Mouse (Mus musculus): ENCODE data around the gene Otulin. TPM values are rescaled to one million over a fixed set of nuclear protein-coding genes. Genes with fewer than 3 reads are reported as not detected.

Gene Otulin
- polyA plus RNA-seq, 1 experiment, result 36.9 TPM

DNA sequence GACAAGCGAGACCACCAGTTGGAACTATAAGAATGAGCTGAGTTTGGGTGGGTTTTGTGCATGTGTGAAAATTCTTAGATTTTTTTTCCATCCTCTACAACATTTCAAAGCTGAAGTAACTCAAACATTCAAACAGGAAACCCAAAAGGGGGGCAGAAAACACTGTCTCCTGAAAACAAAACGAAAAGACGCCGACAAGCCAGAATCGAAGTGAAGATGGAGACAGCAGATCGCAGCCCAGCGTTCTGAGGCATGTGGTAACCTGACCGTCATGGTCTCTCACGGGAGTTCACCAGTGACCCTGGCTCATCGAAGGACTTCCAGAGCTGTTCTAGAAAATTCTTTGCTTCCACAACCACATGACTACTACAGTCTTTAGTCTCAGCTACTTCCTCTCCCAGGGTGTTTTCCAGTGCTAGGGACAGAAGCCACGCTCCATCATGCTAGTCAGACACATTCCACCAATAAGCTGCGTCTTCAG is 39.5 kb upstream of the Otulin start:
- Histone ChIP-seq H3ac (ENCODE audit: control insufficient read depth, insufficient read length) (no peak overlapping the region), H3K4me2 (ENCODE audit: low read depth) (no peak overlapping the region), H3K79me2 (ENCODE audit: control insufficient read depth, insufficient read depth) (no peaks in the 10 kb centered on the region), H3K4me3 (no peak overlapping the region), H3K36me3 (ENCODE audit: control insufficient read depth, insufficient read depth) (no peaks in the 10 kb centered on the region), H3K27me3 (ENCODE audit: control insufficient read depth, insufficient read depth, insufficient read length) (peaks cover 24% of the 10 kb centered on the region)
- TF ChIP-seq TCF3 (IDR thresholded peaks at IDR 0.05; ENCODE audit: insufficient read length, low read depth) (no peak), POLR2A (IDR thresholded peaks at IDR 0.05; ENCODE audit: insufficient read length, low read depth) (no peak), MYOG (IDR thresholded peaks at IDR 0.05; ENCODE audit: control insufficient read depth in 1 of 3, insufficient read depth in 1 of 3, insufficient read length in 2 of 3, low read depth in 2 of 3) (no peak), TCF12 (IDR thresholded peaks at IDR 0.05; ENCODE audit: insufficient read depth, poor library complexity, severe bottlenecking) (no peak), REST (IDR thresholded peaks at IDR 0.05; ENCODE audit: insufficient read depth, insufficient read length) (no peak)

GRCm38 (mm10) chr15:27669276-27669675 is 38.8 kb upstream of the Otulin start:
- TF ChIP-seq REST (IDR thresholded peaks at IDR 0.05; ENCODE audit: insufficient read depth, insufficient read length), result no peak
- no peak for TF ChIP-seq SRF (IDR thresholded peaks at IDR 0.05; ENCODE audit: control insufficient read depth, insufficient read length, low read depth)
- no peak for TF ChIP-seq E2F4 (IDR thresholded peaks at IDR 0.05; ENCODE audit: insufficient read depth)
- TF ChIP-seq MAX (IDR thresholded peaks at IDR 0.05; ENCODE audit: low read depth), result no peak
- TF ChIP-seq POLR2AphosphoS2 (IDR thresholded peaks at IDR 0.05; ENCODE audit: insufficient read length, low read depth), result no peak
- TF ChIP-seq POLR2A (IDR thresholded peaks at IDR 0.05; ENCODE audit: insufficient read length, low read depth), result no peak
- no peak for TF ChIP-seq CEBPB (IDR thresholded peaks at IDR 0.05; ENCODE audit: insufficient read depth, poor library complexity, severe bottlenecking)
- no peak for TF ChIP-seq MYOG (IDR thresholded peaks at IDR 0.05; ENCODE audit: control insufficient read depth in 1 of 3, insufficient read depth in 1 of 3, insufficient read length in 2 of 3, low read depth in 2 of 3)
- no peak for TF ChIP-seq TCF3 (IDR thresholded peaks at IDR 0.05; ENCODE audit: insufficient read length, low read depth)
- TF ChIP-seq TCF12 (IDR thresholded peaks at IDR 0.05; ENCODE audit: insufficient read depth, poor library complexity, severe bottlenecking), result no peak
- TF ChIP-seq MYOD1 (IDR thresholded peaks at IDR 0.05; ENCODE audit: control insufficient read depth in 1 of 3, insufficient read length in 2 of 3, low read depth in 2 of 3), result no peak
- TF ChIP-seq USF1 (IDR thresholded peaks at IDR 0.05; ENCODE audit: low read depth), result no peak
- H3ac ChIP-seq (ENCODE audit: control insufficient read depth, insufficient read length), result no peak overlapping the region
- peaks cover 19% of the 10 kb centered on the region for H3K27me3 ChIP-seq (ENCODE audit: control insufficient read depth, insufficient read depth, insufficient read length)
- no peak overlapping the region for H3K4me3 ChIP-seq
- no peak overlapping the region for H3K4me2 ChIP-seq (ENCODE audit: low read depth)
- H3K79me2 ChIP-seq (ENCODE audit: control insufficient read depth, insufficient read depth), result no peaks in the 10 kb centered on the region
- H3K36me3 ChIP-seq (ENCODE audit: control insufficient read depth, insufficient read depth), result no peaks in the 10 kb centered on the region

DNA sequence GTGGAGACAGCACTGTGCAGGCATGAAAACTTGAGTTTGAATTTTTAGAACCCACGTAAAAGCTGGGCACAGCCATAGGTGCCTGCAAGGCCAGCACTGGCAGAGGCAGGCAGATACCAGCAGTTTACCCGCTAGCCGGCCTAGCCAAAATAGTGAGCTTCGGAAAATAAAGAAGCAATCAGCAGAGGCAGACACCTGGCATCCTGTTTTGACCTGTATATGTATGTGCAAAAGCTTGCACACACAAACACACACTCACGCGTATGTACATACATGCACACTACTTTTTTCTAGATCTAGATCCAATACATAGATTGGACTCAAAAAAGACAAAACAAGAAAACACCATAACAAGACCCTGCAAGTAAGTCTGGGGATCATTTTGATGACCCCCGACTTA is 38.1 kb upstream of the Otulin start:
- Histone ChIP-seq H3K4me3 (no peak overlapping the region), H3K79me2 (ENCODE audit: control insufficient read depth, insufficient read depth) (no peaks in the 10 kb centered on the region), H3K27me3 (ENCODE audit: control insufficient read depth, insufficient read depth, insufficient read length) (peaks cover 19% of the 10 kb centered on the region), H3K36me3 (ENCODE audit: control insufficient read depth, insufficient read depth) (no peaks in the 10 kb centered on the region), H3ac (ENCODE audit: control insufficient read depth, insufficient read length) (no peak overlapping the region), H3K4me2 (ENCODE audit: low read depth) (no peak overlapping the region)
- TF ChIP-seq USF1 (IDR thresholded peaks at IDR 0.05; ENCODE audit: low read depth) (no peak), MAX (IDR thresholded peaks at IDR 0.05; ENCODE audit: low read depth) (no peak), TCF3 (IDR thresholded peaks at IDR 0.05; ENCODE audit: insufficient read length, low read depth) (no peak), MYOD1 (IDR thresholded peaks at IDR 0.05; ENCODE audit: control insufficient read depth in 1 of 3, insufficient read length in 2 of 3, low read depth in 2 of 3) (no peak), POLR2A (IDR thresholded peaks at IDR 0.05; ENCODE audit: insufficient read length, low read depth) (no peak), REST (IDR thresholded peaks at IDR 0.05; ENCODE audit: insufficient read depth, insufficient read length) (no peak), E2F4 (IDR thresholded peaks at IDR 0.05; ENCODE audit: insufficient read depth) (no peak), SRF (IDR thresholded peaks at IDR 0.05; ENCODE audit: control insufficient read depth, insufficient read length, low read depth) (no peak), TCF12 (IDR thresholded peaks at IDR 0.05; ENCODE audit: insufficient read depth, poor library complexity, severe bottlenecking) (no peak)

- Histone ChIP-seq H3K4me3 (no peak overlapping the region), H3ac (ENCODE audit: control insufficient read depth, insufficient read length) (no peak overlapping the region), H3K27me3 (ENCODE audit: control insufficient read depth, insufficient read depth, insufficient read length) (peaks cover 19% of the 10 kb centered on the region), H3K4me2 (ENCODE audit: low read depth) (no peak overlapping the region), H3K36me3 (ENCODE audit: control insufficient read depth, insufficient read depth) (no peaks in the 10 kb centered on the region), H3K79me2 (ENCODE audit: control insufficient read depth, insufficient read depth) (no peaks in the 10 kb centered on the region)
- no peak for TF ChIP-seq POLR2AphosphoS2 (IDR thresholded peaks at IDR 0.05; ENCODE audit: insufficient read length, low read depth)
- TF ChIP-seq TCF12 (IDR thresholded peaks at IDR 0.05; ENCODE audit: insufficient read depth, poor library complexity, severe bottlenecking), result no peak
- no peak for TF ChIP-seq CEBPB (IDR thresholded peaks at IDR 0.05; ENCODE audit: insufficient read depth, poor library complexity, severe bottlenecking)
- TF ChIP-seq MAX (IDR thresholded peaks at IDR 0.05; ENCODE audit: low read depth), result no peak
- TF ChIP-seq TCF3 (IDR thresholded peaks at IDR 0.05; ENCODE audit: insufficient read length, low read depth), result no peak
- TF ChIP-seq POLR2A (IDR thresholded peaks at IDR 0.05; ENCODE audit: insufficient read length, low read depth), result no peak
- TF ChIP-seq SRF (IDR thresholded peaks at IDR 0.05; ENCODE audit: control insufficient read depth, insufficient read length, low read depth), result no peak
- no peak for TF ChIP-seq USF1 (IDR thresholded peaks at IDR 0.05; ENCODE audit: low read depth)
- no peak for TF ChIP-seq MYOG (IDR thresholded peaks at IDR 0.05; ENCODE audit: control insufficient read depth in 1 of 3, insufficient read depth in 1 of 3, insufficient read length in 2 of 3, low read depth in 2 of 3)
- TF ChIP-seq REST (IDR thresholded peaks at IDR 0.05; ENCODE audit: insufficient read depth, insufficient read length), result no peak
- no peak for TF ChIP-seq MYOD1 (IDR thresholded peaks at IDR 0.05; ENCODE audit: control insufficient read depth in 1 of 3, insufficient read length in 2 of 3, low read depth in 2 of 3)
- no peak for TF ChIP-seq E2F4 (IDR thresholded peaks at IDR 0.05; ENCODE audit: insufficient read depth)
Measured at GRCm38 (mm10) chr15:27668001-27668461, 37.5 kb upstream of the Otulin start.

Measured in myocyte (in vitro differentiated cells).